Mouse (Mus musculus) small intestine, adult 2 months (tissue): ENCODE results near the gene Kif2a.

Source experiments
- CTCF ChIP-seq: fragments of 200-500 bp; IDR thresholded peaks from 2 replicates; pipeline ENCODE4 v1.5.1; 2012; ENCODE audit warnings: low read depth, mild to moderate bottlenecking, control low read depth, inconsistent platforms, low read length, moderate library complexity, mixed read lengths; ENCODE audit not compliant: insufficient replicate concordance, insufficient read length; ENCODE audit errors: extremely low read depth
- POLR2A ChIP-seq: fragments of 200-500 bp; IDR thresholded peaks from 2 replicates; pipeline ENCODE4 v1.6.1; 2012; ENCODE audit warnings: low read depth, mild to moderate bottlenecking, control low read depth, inconsistent platforms, low read length, moderate library complexity

- TF ChIP-seq POLR2A: no peak
- TF ChIP-seq CTCF: no peak
Observed at GRCm38 (mm10) chr13:107038346-107038745, 16.4 kb upstream of the Kif2a start.
